Mouse (Mus musculus): ENCODE results near the gene Rnasel.

- TF ChIP-seq CTCF (IDR thresholded peaks at IDR 0.05; ENCODE audit: low read depth) (no peak), EP300 (IDR thresholded peaks at IDR 0.05; ENCODE audit: low read depth) (no peak)
Measured at GRCm38 (mm10) chr1:153767281-153767680, 18.1 kb downstream of the Rnasel start.

All from liver, postnatal 0 days (tissue).